Mouse (Mus musculus) naive thymus-derived CD4-positive, alpha-beta T cell, adult 2 months (primary cell): ENCODE results near the gene Acads.
A peak's percentile ranks its signal among the peaks of the same experiment; 100 is the strongest.

ENCODE experiments used
- DNase-seq: peaks from one replicate; pipeline ENCODE4 v3.0.0-alpha.2; 2011; ENCODE audit warnings: low read depth

Acads gene

DNA sequence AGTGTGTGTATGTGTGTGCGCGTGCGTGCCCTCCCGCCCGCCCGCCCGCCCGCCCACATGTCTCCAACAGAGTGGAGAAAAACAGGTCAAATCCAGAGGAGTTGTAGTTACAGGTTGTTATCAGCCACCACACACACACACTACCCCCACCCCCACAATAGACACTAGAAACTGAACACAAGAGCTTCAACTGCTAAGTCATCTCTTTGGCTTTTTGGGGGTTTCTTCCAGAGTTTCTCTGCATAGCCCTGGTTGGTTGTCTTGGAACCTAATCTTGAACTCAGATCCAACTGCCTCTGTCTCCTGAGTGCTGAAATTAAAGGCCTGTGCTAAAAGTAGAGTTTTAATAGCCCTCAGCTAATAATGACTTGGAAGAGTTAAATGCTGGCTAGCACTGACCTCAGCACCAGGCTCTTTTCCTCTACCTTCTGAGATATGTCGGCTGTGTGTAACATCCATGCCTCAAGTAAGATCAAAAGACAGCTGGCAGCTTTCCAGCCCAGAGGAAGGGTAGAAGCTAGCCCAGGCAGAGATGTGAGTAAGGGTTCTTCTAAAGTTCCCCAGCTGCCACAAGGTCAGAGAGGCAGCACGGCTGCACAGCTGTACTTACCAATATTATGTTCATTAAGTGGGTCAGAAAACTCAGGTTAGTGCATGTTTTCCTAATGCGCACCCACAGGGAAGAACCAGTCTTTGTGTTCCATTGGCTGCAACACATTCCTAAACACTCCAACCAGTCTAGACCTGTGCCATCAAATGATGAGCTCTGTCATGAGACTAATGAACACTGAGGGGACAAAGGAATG is 47.8 kb downstream of the Acads start:
- DNase-seq, result peak; percentile 35

DNA sequence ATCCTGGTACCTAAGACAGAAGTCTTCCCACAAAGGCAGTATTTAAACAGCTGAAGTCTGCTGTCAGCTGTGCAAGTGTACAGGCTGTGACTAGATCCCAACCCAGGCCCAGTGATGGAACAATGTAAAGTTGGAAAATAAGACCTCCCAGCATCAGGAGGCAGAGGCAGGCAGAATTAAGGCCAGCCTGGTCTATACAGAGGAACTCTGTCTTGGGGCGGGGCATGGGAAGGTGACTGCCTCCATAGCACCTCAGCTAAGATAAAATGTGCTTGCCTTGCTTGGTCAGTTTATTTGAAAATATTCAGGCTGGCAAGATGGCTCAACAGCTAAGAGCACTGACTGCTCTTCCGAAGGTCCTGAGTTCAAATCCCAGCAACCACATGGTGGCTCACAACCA is 48.7 kb downstream of the Acads start:
- DNase-seq, result no peak

DNA sequence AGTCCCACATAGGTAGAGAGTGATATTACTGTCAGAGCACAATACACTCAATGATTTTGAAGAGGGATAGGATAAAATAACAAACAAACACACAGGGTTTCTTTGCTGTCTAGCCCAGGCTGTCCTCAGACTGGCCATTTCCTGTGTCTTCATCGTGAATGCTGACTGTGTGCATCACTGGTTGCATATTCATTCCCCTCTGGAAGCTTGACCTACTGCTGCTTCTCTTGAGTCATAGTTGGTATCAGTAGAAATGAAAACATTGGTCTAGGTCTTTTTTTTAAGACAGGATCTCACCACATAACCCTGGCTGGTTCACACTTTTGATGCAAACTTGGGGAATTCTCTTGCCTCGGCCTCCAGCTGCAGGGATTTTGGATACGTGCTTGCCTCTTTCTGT is 49.5 kb downstream of the Acads start:
- DNase-seq, result no peak

DNA sequence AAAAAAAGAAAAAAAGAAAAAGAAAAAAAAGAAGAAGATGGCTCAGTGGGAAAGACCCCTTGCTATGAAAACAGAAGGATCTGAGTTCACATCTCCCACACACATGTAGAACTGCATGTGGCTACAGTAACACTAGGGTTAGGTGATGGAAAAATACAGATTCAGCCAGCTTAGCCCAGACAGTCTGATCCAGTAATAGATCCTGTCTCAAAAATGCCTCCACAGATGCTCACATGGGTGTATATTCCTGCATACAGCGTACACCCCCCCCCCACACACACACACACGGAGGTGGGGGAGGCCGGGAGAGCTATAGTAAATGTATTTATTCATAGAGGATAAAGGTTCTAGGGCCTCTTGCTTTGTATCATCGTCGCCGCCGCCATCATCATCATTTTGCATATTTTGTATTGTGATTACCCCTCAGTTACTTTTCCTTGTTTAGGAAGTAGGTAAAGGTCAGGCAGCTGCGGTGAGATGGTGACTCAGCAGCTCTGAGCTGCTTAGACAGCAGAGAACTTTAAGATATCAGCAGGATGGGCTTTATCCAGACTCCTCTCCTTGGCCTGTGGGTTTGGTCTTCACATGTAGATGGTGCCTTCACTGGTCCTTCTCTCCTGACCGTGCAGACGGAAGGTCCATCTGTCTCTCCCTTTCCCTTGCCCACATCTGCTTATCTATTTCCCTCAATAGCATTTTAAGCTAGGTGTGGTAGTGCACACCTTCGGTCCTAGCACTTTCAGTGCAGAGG is 50.3 kb downstream of the Acads start:
- no peak for DNase-seq

DNA sequence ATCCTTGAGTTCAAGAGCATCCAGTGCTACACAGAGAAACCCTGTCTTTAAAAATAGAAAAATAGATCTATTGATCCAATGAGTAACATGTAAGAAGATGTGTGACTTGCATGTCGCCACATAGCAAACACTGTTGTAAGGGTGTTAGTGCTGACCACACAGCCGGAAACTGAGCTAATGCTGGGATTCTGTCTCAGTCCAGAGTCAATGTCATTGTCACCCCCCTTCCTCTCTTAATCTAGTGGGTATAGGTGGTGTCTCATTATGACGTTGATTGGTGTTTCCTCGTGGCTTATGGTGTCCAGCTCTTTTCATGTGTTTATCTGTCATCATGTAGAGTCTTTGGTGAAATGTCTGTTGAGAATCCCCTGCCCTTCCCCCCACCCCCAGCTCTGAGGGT is 52.9 kb downstream of the Acads start:
- no peak for DNase-seq

DNA sequence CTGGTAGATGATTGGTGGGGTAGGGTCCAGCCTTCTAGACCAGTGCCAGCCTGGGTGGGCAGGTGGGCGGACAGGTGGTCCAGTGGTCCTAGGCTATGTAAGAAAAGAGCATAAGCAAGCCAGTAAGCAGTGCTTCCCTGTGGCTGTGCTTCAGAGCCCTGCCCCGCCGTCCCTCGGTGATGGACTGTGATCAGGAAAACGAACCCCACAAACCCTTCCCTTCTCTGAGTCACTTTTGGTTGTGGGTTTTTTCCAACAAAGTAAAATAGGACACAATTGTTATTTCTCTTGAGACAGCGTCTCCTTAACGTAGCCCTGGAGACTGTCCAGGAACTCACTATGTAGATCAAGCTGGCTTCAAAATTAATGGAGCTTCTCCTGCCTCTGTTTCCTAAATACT is 55.8 kb downstream of the Acads start:
- no peak for DNase-seq

DNA sequence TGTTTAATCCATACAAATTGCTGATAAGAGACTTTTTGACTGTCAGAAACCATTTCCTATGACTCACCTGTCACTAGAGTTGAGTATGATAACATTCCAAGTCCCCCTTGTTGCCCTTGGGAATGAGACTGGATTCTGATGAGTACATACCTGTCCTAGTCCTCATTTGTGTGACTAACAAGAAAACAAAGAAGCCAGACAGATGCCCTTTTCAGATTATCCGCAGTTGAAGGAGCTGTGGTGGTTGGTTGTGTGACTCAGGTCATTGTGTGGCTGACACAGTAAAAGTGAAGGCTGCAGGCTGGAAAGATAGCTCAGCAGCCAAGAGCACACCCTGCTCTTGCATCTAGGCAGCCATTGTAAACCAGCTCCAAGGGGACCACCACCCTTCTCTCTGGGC is 56.6 kb downstream of the Acads start:
- DNase-seq, result no peak

DNA sequence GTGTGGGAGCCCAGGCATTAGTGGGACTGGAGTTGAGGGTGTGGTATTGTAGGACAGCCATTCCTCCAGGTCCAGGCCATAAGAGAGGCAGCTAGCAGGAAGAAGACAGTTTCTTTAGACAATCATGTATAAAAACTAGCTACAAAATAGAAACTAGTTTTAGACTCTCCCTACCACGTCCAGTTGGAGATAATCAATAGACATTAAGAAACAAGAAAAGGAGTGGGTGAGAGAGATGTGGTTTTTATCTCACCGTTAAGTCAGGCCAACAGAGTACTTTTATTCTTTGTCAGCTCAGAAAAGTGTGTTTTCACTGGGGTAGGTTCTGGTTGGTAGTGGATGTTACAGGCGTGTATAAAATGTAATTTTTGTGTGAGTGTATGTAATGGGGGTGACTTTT is 58.2 kb downstream of the Acads start:
- no peak for DNase-seq
